Mouse (Mus musculus) kidney, embryonic 15.5 days (tissue): ENCODE results near the gene Mnt. TPM values are rescaled to one million over a fixed set of nuclear protein-coding genes. Genes with fewer than 3 reads are reported as not detected.
"Not testable (repeated sequence)": the region's sequence is repeated elsewhere in the genome, so short reads cannot be mapped to it uniquely, and the experiment has no call there.

Experiments
- ATAC-seq: fragments of 200-750 bp; cut with Nextera tagmentation; replicated peaks from 2 replicates; pipeline ENCODE4 v1.8.0; 2017; ENCODE audit warnings: moderate TSS enrichment; ENCODE audit not compliant: low FRiP score
- H3K27ac ChIP-seq: fragments of 300-500 bp; sonication (generic); 2 replicates; pipeline ENCODE4 v1.5.1; 2015; ENCODE audit warnings: mild to moderate bottlenecking, inconsistent platforms
- H3K27me3 ChIP-seq: fragments of 300-500 bp; sonication (generic); 2 replicates; pipeline ENCODE4 v1.6.1; 2015; ENCODE audit warnings: inconsistent platforms
- H3K36me3 ChIP-seq: fragments of 300-500 bp; sonication (generic); 2 replicates; pipeline ENCODE4 v1.6.1; 2015; ENCODE audit warnings: inconsistent platforms
- H3K4me1 ChIP-seq: fragments of 300-500 bp; sonication (generic); 2 replicates; pipeline ENCODE4 v1.6.1; 2015; ENCODE audit warnings: inconsistent platforms
- H3K4me2 ChIP-seq: fragments of 300-500 bp; sonication (generic); 2 replicates; pipeline ENCODE4 v1.6.1; 2015; ENCODE audit warnings: moderate library complexity, mild to moderate bottlenecking, inconsistent platforms
- H3K4me3 ChIP-seq: fragments of 300-500 bp; sonication (generic); replicated peaks from 2 replicates; pipeline ENCODE4 v1.5.1; 2015; ENCODE audit warnings: mild to moderate bottlenecking, inconsistent platforms
- H3K9ac ChIP-seq: fragments of 300-500 bp; sonication (generic); 2 replicates; pipeline ENCODE4 v1.6.1; 2015; ENCODE audit warnings: mild to moderate bottlenecking, inconsistent platforms
- H3K9me3 ChIP-seq: fragments of 300-500 bp; sonication (generic); replicated peaks from 2 replicates; pipeline ENCODE4 v1.6.1; 2016; ENCODE audit warnings: inconsistent platforms
- WGBS: fragments of 180-500 bp; shearing (Covaris S2); methylation state at CpG from one replicate; pipeline ENCODE4 v1.1.7; 2015; ENCODE audit warnings: mixed read lengths; 5-methylcytosine and 5-hydroxymethylcytosine counted together
- polyA plus RNA-seq: library from polyadenylated mRNA; unstranded; fragments of >200 nt; fragmentation: Nextera tagmentation; extraction: Ambion mirVana; gene quantifications from 2 replicates; pipeline ENCODE4 v1.2.1, GENCODE M21; 2015

Gene Mnt
- polyA plus RNA-seq: 5.0 and 5.7 TPM in 2 replicates

- peak within 1 kb of the TSS; percentile 92 for H3K4me2 ChIP-seq
- peaks cover 67% of the 10 kb centered on the region for H3K4me1 ChIP-seq
- peak within 1 kb of the TSS; percentile 90 for H3K4me3 ChIP-seq
- no peaks in the 10 kb centered on the region for H3K36me3 ChIP-seq
- no peaks in the 10 kb centered on the region for H3K27me3 ChIP-seq
- H3K27ac ChIP-seq: peak within 1 kb of the TSS; percentile 97
- WGBS: under 1% methylated on average over 68 of the region's 70 CpGs
- no peaks in the 10 kb centered on the region for H3K9me3 ChIP-seq
- H3K9ac ChIP-seq: peak within 1 kb of the TSS; percentile 86
- peak; percentile 89 for ATAC-seq
These were observed at the start of gene Mnt for GRCm38 (mm10) chr11:74830256-74831161. Gene Mnt, plus strand, starts transcription at chr11:74830920.

- no peak overlapping the region for H3K4me3 ChIP-seq
- ATAC-seq: no peak
- H3K4me1 ChIP-seq: no peaks in the 10 kb centered on the region
- H3K4me2 ChIP-seq: no peak overlapping the region
- H3K36me3 ChIP-seq: peaks cover 92% of the 10 kb centered on the region
- no peak overlapping the region for H3K27ac ChIP-seq
- 93% methylated on average over 4 of the region's 4 CpGs for WGBS
- H3K27me3 ChIP-seq: no peaks in the 10 kb centered on the region
- H3K9ac ChIP-seq: no peak overlapping the region
- H3K9me3 ChIP-seq: no peaks in the 10 kb centered on the region
These were observed 37.8 kb upstream of the Mnt start for GRCm38 (mm10) chr11:74792874-74793273.

GRCm38 (mm10) chr11:74800658-74801057 is 30.1 kb upstream of the Mnt start:
- no peak overlapping the region for H3K27ac ChIP-seq
- WGBS: 91% methylated on average over 4 of the region's 4 CpGs
- H3K9me3 ChIP-seq: no peaks in the 10 kb centered on the region
- ATAC-seq: no peak
- H3K27me3 ChIP-seq: no peaks in the 10 kb centered on the region
- H3K4me3 ChIP-seq: no peak overlapping the region
- no peaks in the 10 kb centered on the region for H3K4me1 ChIP-seq
- H3K9ac ChIP-seq: no peak overlapping the region
- H3K4me2 ChIP-seq: no peak overlapping the region
- H3K36me3 ChIP-seq: peaks cover 87% of the 10 kb centered on the region

- no peaks in the 10 kb centered on the region for H3K4me1 ChIP-seq
- no peaks in the 10 kb centered on the region for H3K27me3 ChIP-seq
- H3K4me3 ChIP-seq: no peak overlapping the region
- H3K4me2 ChIP-seq: no peak overlapping the region
- 83% methylated on average over 3 of the region's 3 CpGs for WGBS
- H3K9ac ChIP-seq: no peak overlapping the region
- peaks cover 87% of the 10 kb centered on the region for H3K36me3 ChIP-seq
- no peaks in the 10 kb centered on the region for H3K9me3 ChIP-seq
- no peak for ATAC-seq
- no peak overlapping the region for H3K27ac ChIP-seq
These were observed 26.6 kb upstream of the Mnt start for GRCm38 (mm10) chr11:74804081-74804627.

- Histone ChIP-seq H3K4me3 (no peak overlapping the region), H3K4me2 (no peak overlapping the region), H3K4me1 (peaks cover 5% of the 10 kb centered on the region), H3K27ac (no peak overlapping the region), H3K9ac (no peak overlapping the region), H3K27me3 (no peaks in the 10 kb centered on the region), H3K36me3 (peaks cover 76% of the 10 kb centered on the region), H3K9me3 (no peaks in the 10 kb centered on the region)
- ATAC-seq: no peak
- WGBS: 90% methylated on average over 6 of the region's 6 CpGs
These were observed 23.4 kb upstream of the Mnt start for GRCm38 (mm10) chr11:74807246-74807882.

GRCm38 (mm10) chr11:74808251-74808853 is 22.4 kb upstream of the Mnt start:
- Histone ChIP-seq H3K4me1 (peaks cover 5% of the 10 kb centered on the region), H3K9ac (no peak overlapping the region), H3K4me3 (no peak overlapping the region), H3K27me3 (no peaks in the 10 kb centered on the region), H3K4me2 (no peak overlapping the region), H3K27ac (no peak overlapping the region), H3K36me3 (peaks cover 75% of the 10 kb centered on the region), H3K9me3 (no peaks in the 10 kb centered on the region)
- WGBS: 94% methylated on average over 6 of the region's 6 CpGs
- ATAC-seq: no peak

GRCm38 (mm10) chr11:74810134-74810533 is 20.6 kb upstream of the Mnt start:
- Histone ChIP-seq H3K27ac (no peak overlapping the region), H3K9ac (no peak overlapping the region), H3K27me3 (no peaks in the 10 kb centered on the region), H3K4me2 (no peak overlapping the region), H3K9me3 (no peaks in the 10 kb centered on the region), H3K4me1 (peaks cover 5% of the 10 kb centered on the region), H3K4me3 (no peak overlapping the region), H3K36me3 (peaks cover 73% of the 10 kb centered on the region)
- ATAC-seq: no peak

- not testable (repeated sequence) for H3K9ac ChIP-seq, H3K27me3 ChIP-seq, H3K9me3 ChIP-seq, H3K4me1 ChIP-seq, H3K4me3 ChIP-seq
- peak; percentile 90 for ATAC-seq
- Histone ChIP-seq H3K36me3 (peaks cover 71% of the 10 kb centered on the region), H3K4me2 (0 out of 2 replicates have a peak overlapping the region, but pooled peaks have one; percentile 16), H3K27ac (peak overlapping the region; percentile 84)
- WGBS: 36% methylated on average over 3 of the region's 3 CpGs
These were observed 19.7 kb upstream of the Mnt start for GRCm38 (mm10) chr11:74811027-74811426.

- ATAC-seq: peak; percentile 73
- Histone ChIP-seq H3K27me3 (no peaks in the 10 kb centered on the region), H3K9me3 (no peaks in the 10 kb centered on the region), H3K36me3 (peaks cover 71% of the 10 kb centered on the region), H3K27ac (peak overlapping the region; percentile 84), H3K9ac (no peak overlapping the region), H3K4me1 (peaks cover 5% of the 10 kb centered on the region), H3K4me3 (no peak overlapping the region), H3K4me2 (0 out of 2 replicates have a peak overlapping the region, but pooled peaks have one; percentile 16)
- WGBS: 31% methylated on average over 5 of the region's 5 CpGs
These were observed 19.2 kb upstream of the Mnt start for GRCm38 (mm10) chr11:74811538-74811937.

- Histone ChIP-seq H3K4me3 (no peak overlapping the region), H3K4me2 (no peak overlapping the region), H3K9ac (no peak overlapping the region), H3K9me3 (no peaks in the 10 kb centered on the region), H3K36me3 (peaks cover 71% of the 10 kb centered on the region), H3K4me1 (peaks cover 5% of the 10 kb centered on the region), H3K27ac (no peak overlapping the region), H3K27me3 (no peaks in the 10 kb centered on the region)
- ATAC-seq: no peak
These were observed 14.9 kb upstream of the Mnt start for GRCm38 (mm10) chr11:74815795-74816194.

GRCm38 (mm10) chr11:74820921-74821320 is 9.8 kb upstream of the Mnt start:
- H3K9me3 ChIP-seq: no peaks in the 10 kb centered on the region
- no peak overlapping the region for H3K9ac ChIP-seq
- no peak overlapping the region for H3K27ac ChIP-seq
- no peak overlapping the region for H3K4me3 ChIP-seq
- H3K36me3 ChIP-seq: peaks cover 56% of the 10 kb centered on the region
- H3K4me2 ChIP-seq: no peak overlapping the region
- H3K27me3 ChIP-seq: no peaks in the 10 kb centered on the region
- no peak for ATAC-seq
- H3K4me1 ChIP-seq: peaks cover 1% of the 10 kb centered on the region
- 80% methylated on average over 1 of the region's 1 CpGs for WGBS

- Histone ChIP-seq H3K4me2 (no peak overlapping the region), H3K9ac (no peak overlapping the region), H3K27ac (no peak overlapping the region), H3K4me1 (peaks cover 7% of the 10 kb centered on the region), H3K9me3 (no peaks in the 10 kb centered on the region), H3K4me3 (no peak overlapping the region), H3K36me3 (peaks cover 51% of the 10 kb centered on the region), H3K27me3 (no peaks in the 10 kb centered on the region)
- ATAC-seq: no peak
- WGBS: 19% methylated on average over 1 of the region's 1 CpGs
These were observed 9.3 kb upstream of the Mnt start for GRCm38 (mm10) chr11:74821463-74821862.
